Mouse (Mus musculus): ENCODE measurements at regions not wholly inside any gene's neighbourhood (a gene's known extent, or its start where the extent isn't known, plus 50 kb on each side); places are given as distances from the start of the nearest gene placed in this dataset.

- DNase-seq (ENCODE audit: low spot score in 2 of 2): no peak
Measured at GRCm38 (mm10) chr14:25370306-25371020, 88.5 kb upstream of the Zmiz1 start.

DNA sequence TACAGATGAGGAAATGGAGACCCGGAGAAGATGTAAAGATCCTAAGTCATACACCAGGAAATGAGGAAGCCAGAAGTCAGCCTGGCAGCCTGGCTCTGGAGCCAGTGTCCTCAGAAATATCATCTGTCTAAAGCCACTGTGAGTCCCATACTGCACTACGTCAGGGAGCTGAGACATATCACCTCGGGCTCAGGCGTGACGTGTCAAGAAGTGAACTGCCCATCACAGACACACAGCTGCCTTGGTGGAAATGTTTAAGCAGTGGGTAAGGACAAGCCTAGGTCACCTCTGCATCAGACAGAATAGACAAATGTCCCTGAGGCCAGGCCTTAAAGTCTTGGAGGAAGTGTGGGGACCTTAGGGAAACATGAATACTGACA lies 88.0 kb upstream of the Zmiz1 start:
- DNase-seq (ENCODE audit: low spot score in 2 of 2): no peak

GRCm38 (mm10) chr14:25371661-25372060 lies 87.3 kb upstream of the Zmiz1 start:
- DNase-seq (ENCODE audit: low spot score in 2 of 2): peak in 1 of 2 experiments; percentile 54

DNA sequence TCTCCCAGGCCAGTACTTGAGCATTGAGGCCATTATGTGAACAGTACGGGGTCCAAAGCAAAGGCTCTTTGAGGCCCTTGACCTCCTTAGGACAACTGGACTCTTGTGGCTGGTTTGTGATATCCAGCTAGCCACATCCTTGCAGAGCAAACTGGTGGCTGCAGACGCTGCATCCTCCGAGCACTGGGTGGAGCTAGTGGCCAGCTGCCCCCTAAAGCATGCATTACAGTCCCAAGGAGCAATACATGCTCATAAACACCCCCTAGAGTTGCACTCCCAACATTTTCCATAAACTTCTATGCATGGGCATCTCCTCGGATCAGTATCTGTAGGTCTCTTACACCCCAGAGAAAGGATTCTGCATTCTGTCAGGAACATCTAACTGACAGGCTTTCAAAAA lies 86.4 kb upstream of the Zmiz1 start:
- no peak for DNase-seq (ENCODE audit: low spot score in 2 of 2)

DNA sequence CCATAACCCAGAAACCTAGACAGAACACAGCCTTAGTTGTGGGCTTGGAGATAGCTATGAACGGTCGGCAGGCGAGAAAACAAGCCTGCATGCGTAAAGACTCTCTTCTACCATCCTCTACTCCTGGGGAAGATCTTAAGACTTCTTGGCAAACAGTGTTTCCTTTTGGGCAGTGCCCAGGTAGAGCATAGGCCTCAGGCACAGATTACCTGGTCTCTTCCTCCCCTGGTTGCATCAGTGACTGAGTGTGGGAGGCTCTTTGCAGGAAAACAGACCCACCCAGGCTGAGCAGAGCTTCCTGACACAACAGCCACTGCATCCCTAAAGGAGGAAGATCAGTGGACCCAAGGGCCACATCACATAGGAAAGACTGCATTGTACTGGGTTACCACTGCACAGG lies 85.8 kb upstream of the Zmiz1 start:
- no peak for DNase-seq (ENCODE audit: low spot score in 2 of 2)

DNA sequence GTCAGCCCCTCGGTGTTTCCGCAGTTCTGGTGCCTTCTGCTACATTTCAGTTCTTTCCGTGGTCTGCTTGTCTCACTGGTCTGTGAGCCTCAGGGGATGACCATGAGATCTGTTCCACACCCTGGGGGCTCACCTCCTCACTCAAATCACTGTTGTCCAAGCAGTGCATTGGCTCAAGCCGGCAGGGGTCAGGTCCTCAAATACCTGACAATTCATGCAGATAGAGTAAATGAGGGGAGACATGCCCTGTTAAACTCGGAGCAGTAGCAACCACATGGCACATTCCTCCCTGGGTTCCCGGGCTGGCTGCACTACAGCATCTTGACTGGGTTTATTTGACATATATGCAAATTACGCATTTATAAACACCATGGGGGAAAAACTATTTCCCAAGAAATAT lies 84.0 kb upstream of the Zmiz1 start:
- DNase-seq (ENCODE audit: low spot score in 2 of 2): no peak

DNA sequence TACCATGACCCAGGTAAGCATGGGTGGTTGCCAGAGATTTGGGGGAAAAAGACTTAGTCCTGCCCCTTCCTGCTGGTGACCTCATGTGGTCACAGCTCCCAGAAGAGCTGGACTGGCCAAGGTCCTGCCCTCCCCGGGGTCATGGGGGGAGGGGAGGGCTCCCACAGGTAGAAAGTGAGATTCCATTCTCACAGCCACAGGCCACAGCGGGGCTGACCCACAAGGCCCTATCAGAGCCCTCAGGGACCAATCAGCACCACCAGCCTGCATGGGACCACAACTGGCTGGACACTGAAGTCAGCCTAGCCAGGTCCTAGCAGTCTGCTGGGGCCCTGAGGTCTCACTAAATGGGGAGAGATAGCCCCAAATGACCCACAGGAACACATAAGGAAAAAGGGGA lies 81.9 kb upstream of the Zmiz1 start:
- DNase-seq (ENCODE audit: low spot score in 2 of 2): no peak

- DNase-seq (ENCODE audit: low spot score in 2 of 2): no peak
Measured at GRCm38 (mm10) chr14:25377554-25377899, 81.5 kb upstream of the Zmiz1 start.

DNA sequence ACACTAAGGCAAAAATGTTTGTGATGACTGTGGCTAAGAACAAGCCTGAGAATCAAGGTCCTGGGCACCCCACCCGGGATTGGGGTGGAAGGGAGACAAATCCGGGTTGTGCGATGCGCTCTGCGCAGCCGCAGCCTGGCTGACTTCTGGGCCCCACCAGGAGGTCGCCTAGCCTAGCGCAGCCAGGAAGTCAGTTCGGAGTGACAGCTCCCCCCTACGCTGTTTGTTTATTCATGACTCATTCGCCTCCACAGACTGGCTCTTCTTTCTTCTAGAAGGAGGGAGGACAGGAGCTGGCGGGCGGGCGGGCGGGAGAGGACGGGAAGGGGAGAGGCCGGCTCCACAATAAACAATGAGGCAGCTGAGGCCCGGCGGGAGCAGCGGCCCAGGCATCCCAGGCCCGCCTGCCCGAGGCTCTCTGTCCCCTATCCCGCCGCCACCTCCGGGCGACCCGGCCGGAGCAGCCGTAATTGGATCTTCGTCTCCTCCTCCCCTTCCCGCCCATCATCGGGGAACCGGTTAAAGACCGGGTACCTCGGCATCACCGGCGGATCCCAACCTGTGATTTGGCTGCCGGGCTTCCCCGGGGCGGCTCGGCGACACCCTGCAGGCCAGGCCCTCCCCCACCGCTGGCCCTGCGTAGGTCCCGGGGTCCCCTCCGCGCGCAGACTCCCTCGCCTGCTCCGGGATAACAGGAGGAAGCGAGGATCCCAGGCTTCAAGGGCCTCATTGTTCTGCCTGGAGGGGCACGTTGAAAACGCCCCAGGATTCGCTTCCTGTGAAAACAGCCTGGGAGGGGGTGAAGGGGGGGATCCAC lies 80.9 kb upstream of the Zmiz1 start:
- peak; percentile 82 to 83 for DNase-seq (ENCODE audit: low spot score in 2 of 2)

GRCm38 (mm10) chr14:25378717-25379224 lies 80.2 kb upstream of the Zmiz1 start:
- DNase-seq (ENCODE audit: low spot score in 2 of 2): peak in 1 of 2 experiments; percentile 58

DNA sequence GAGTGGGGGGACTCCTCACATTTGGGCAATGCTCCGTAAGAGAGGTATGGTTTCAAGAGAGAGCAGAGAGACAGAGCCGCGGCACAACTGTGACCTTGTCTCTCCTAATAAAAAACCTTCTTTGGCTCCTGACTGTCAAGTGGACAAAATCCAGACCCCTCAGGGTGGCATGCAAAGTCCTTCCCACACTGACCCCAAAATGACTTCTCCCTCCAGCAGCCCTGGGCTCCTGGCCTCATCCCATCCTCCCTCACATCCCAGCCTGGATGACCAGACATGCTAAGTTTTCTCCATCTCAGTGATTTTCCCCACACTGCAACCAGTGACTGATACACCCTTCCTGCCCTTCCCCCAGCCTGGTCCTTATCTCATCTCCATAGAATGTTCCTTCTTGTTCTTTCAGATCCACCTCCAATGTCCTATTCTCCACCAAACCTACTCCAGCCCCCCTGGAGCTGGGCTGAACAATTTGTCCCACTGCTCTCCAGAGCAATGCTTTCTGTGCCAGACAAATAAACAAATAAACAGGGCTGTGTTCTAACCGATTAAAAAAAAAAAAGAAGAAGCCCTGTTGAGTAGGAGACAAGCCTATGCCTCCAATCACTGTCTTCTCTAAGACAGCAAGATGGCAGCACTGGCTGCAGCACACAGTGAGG lies 75.7 kb upstream of the Zmiz1 start:
- no peak for DNase-seq (ENCODE audit: low spot score in 2 of 2)

GRCm38 (mm10) chr14:25385644-25386043 lies 73.3 kb upstream of the Zmiz1 start:
- no peak for DNase-seq (ENCODE audit: low spot score in 2 of 2)

- DNase-seq (ENCODE audit: low spot score in 2 of 2): no peak
Measured at GRCm38 (mm10) chr14:25387780-25388179, 71.2 kb upstream of the Zmiz1 start.

DNA sequence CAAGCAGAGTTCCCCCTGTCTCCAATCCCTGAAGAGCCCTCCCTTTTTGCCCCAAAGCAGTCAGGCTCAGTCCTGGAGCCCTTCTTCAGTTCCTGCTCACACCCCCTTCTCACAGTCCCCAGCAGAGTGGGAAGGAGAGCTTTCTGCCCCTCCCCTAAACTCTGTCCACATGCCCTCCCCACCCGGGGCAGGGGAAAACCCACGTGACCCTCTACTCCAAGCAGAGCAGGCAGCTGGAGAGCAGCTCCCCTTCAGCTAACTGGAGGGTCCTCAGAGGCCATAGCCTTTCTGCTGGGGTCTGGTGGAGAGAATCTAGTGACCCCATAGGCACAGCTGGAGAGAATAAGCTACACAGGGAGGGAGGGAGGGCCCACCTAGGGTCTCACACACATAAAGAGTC lies 69.7 kb upstream of the Zmiz1 start:
- no peak for DNase-seq (ENCODE audit: low spot score in 2 of 2)

DNA sequence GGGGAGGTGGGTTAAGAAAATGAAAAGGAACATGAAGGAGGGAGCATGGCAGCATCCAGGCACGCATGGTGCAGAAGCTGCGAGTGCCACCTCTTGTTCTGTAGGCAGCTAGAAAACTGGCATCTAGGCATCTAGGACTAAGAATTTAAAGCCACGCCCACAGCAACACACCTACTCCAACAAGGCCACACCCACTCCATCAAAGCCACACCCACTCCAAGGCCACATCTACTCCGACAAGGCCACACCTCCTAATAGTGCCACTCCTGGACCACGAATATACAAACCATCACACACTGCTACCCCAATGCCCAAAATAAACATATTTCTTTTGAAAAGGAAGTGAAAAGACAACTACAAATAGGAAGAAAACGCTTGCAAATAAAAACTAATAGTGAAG lies 66.6 kb upstream of the Zmiz1 start:
- no peak for DNase-seq (ENCODE audit: low spot score in 2 of 2)

DNA sequence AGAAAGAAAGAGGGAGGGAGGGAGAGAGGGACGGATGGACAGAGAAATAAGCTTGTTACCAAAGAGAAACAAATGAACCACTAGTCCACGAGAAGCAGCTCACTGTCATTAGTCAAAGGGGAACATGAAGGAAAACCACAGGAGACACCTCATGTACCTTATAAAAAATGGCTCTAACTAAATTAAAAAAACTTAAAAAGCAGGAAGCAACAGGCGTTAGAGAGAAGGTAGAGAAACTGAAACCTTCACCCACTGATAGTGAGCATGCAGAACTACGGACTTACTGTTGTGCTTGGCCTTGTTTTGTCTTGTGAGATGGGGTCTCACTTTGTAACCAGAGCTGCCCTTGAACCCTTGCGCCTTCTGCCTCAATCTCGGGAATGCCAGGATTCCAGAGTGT lies 66.0 kb upstream of the Zmiz1 start:
- no peak for DNase-seq (ENCODE audit: low spot score in 2 of 2)

DNA sequence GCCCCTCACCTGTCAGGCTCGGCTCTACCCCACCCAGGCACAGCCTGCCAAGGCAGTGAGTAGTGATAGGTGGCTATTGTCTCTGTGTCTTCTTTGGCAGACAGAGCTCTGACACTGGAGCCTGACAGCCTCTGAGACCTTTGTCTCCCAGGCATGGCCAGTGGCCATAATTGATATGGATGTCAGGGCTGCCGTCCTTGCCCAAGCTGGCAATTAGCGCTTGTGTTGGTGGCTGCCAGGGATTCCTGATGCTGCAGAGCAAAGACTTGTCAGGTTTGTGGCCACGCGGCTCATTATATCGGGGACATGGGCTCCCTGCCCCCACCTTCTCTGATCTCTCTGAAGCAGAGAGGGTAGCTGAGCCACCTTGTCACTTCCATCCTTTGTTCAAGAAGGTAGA lies 64.1 kb upstream of the Zmiz1 start:
- no peak for DNase-seq (ENCODE audit: low spot score in 2 of 2)

DNA sequence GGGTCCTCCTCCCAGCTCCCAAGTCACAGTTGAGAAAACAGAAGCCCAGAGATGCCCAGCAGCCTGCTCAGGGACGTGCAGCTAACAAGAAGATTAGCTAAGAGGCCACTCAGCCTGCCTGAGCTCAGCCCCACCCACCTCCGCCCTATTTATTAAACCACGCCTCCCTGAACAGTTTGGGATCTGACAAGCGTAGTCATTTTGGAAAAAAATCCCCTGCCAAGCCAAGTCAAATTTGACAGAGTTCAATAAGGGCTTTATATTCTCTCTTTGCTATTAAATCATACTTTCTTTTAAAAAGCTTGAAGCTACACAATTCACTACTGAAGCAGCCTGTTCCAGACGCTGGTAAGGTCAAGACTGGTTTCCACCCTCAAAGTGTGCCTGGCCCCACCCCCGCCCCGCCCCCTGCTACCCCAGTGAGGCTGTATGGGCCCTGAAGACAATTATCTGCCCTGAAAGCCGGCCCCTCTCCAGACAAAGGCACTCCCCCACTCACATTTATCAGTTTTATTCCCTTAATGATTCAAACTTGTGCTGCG lies 61.9 kb upstream of the Zmiz1 start:
- no peak for DNase-seq (ENCODE audit: low spot score in 2 of 2)

GRCm38 (mm10) chr14:25397751-25398150 lies 61.2 kb upstream of the Zmiz1 start:
- DNase-seq (ENCODE audit: low spot score in 2 of 2): no peak

GRCm38 (mm10) chr14:25398745-25399144 lies 60.2 kb upstream of the Zmiz1 start:
- no peak for DNase-seq (ENCODE audit: low spot score in 2 of 2)

GRCm38 (mm10) chr14:25399286-25399685 lies 59.7 kb upstream of the Zmiz1 start:
- DNase-seq (ENCODE audit: low spot score in 2 of 2): no peak

Measured in left cerebral cortex, adult 9 months (tissue).